Mouse (Mus musculus) urinary bladder, adult 18-20 months (tissue): ENCODE data around the gene Isy1.

ENCODE experiments used
- DNase-seq, 2 experiments: peaks; one replicate each; pipeline ENCODE4 v3.0.0; 2022; ENCODE audit warnings: low spot score in 2 of 2, mixed read lengths in 2 of 2

Gene Isy1

GRCm38 (mm10) chr6:87850155-87850899 is 11.7 kb upstream of the Isy1 start:
- peak in 1 of 2 experiments; percentile 16 for DNase-seq

- no peak for DNase-seq
Measured at GRCm38 (mm10) chr6:87849780-87850154, 11.2 kb upstream of the Isy1 start.

DNA sequence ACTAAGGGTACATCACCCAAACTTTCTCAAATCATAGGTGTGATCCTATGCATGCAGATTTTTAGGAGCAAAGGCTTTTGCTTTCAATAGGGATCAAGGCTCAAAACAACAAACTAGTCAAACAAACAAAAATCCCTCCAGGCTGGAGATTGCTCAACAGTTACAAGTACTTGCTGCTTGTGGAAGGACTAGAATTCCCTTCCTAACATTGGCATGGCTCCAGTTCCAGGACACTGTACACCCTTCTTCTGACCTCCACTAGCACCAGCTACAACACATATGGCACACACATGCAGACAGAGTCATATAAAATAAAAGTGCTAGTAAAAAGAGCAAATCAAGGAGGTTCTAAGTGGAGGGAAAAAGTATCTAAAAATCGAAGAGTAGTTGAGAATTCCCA is 8.2 kb upstream of the Isy1 start:
- DNase-seq: no peak

DNA sequence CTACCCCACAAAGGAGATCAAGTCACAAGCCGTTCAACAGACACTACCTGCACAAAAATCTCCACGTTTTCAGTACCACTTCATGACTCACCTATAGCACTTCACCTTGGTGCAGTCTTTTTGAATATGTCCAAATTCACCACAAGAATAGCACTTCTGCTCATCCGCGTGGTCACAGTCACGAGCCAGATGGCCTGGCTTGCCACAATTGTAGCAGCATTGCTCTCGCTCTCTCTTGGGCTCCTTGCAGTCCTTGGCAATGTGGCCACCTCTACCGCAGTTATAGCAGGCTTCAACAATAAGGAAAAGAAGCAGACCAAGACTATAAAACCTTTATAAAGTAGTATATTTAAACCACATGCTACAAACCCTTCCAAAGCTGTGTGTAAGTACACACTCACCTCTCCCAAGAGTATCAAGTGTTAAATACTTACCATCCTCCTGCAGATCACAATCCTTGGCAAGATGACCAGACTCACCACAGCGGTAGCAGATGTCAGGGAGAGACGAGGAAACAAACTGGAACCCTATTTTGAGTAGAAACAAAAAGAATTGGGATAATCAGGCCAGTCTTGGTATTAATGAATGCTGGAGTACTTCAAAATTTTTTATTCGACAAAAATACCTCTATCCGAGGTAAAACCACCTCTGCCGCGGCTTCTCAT is 6.6 kb upstream of the Isy1 start:
- no peak for DNase-seq

- no peak for DNase-seq
Measured at GRCm38 (mm10) chr6:87842254-87842653, 3.7 kb upstream of the Isy1 start.

DNA sequence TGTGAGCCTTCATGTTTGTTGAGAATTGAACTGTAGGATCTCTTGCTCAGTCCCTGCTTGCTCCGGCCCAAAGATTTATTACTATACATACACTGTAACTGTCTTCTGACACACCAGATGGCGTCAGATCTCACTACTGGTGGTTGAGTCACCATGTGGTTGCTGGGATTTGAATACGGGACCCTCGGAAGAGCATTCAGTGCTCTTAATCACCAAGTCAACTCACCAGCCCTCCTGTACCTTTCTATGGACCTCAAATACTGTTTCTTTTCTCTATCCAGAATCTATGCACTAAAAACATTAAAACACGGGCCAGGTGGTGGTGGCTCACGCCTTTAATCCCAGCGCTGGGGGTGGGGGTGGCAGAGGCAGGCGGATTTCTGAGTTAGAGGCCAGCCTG is 3.0 kb upstream of the Isy1 start:
- no peak for DNase-seq

- DNase-seq: no peak
Measured at GRCm38 (mm10) chr6:87839797-87840341, 1.3 kb upstream of the Isy1 start.

DNA sequence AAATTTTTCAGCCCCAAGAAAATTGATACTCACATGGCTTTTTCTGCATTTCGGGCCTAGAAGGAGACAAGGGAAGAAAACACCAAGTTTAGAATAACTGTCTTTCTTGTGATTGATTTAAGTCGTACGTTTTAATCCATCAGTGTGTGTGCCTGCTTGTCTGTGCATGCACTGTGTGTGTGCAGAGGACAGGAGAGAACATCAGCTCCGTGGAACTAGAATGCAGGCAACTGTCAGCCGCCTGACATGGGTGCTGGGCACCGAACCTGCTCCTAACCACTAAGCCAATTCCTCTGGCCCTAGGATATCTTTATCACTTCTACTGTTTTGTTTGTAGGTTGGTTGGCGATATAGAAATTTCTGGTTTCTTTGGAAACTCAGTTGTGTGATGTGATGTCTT is 2.9 kb downstream of the Isy1 start, which contains the start of gene Gm45140:
Gm45140 (minus strand) TSS at position 101 of the 400 bp plus-strand sequence.
- DNase-seq: no peak

- DNase-seq: no peak
Measured at GRCm38 (mm10) chr6:87820366-87820765, 18.2 kb downstream of the Isy1 start.

GRCm38 (mm10) chr6:87814486-87814885 is 24.1 kb downstream of the Isy1 start:
- DNase-seq: no peak

GRCm38 (mm10) chr6:87812656-87813055 is 25.9 kb downstream of the Isy1 start:
- DNase-seq: no peak

- peak; percentile 91 to 92 for DNase-seq
Measured at GRCm38 (mm10) chr6:87811675-87812338, 26.8 kb downstream of the Isy1 start, which contains the start of gene Rab43. Gene Rab43, minus strand, starts transcription at chr6:87812164.

DNA sequence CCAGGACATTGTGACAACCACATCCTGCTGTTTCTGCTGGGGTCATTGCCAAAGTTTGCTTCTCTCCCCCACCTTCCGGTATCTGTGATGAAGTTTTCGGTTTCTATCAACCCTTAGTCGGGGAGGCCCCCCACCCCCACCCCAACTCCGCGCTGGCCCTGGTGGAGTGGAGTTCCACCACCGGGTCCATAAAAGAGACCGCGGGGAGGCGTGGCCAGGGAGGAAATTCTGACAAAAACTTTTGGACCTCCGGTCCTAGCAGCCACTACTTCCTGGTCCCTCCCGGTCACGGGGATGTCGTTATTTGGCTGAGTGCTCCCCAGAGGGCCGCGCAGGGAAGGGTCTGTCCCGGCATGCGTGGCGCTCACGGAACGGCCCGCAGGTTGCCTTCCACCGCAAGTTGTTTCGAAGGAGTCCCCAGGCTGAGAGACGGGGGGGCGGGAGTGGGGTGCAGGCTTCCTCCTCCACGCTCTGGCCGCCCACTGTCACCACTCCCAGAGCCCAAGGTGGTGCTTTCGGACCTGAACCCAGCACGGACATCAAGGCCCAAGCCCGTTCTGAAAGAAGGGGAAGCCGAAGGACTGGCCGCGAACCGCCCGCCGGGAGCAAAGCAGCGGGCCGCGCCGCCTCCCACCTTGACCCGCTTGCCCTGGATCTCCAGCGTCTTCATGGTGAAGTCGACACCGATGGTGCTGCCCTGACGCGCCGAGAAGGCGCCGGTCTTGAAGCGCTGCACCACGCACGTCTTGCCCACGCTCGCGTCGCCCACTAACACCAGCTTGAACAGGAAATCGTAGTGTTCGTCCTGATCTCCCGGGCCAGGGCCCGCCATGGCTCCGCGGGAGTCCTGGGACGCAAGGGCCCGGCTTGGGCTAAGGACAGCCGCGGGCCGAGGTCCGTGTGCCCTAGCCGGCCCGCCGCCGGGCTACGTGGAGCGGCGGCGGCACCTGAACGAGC is 27.6 kb downstream of the Isy1 start:
- peak; percentile 49 to 68 for DNase-seq

DNA sequence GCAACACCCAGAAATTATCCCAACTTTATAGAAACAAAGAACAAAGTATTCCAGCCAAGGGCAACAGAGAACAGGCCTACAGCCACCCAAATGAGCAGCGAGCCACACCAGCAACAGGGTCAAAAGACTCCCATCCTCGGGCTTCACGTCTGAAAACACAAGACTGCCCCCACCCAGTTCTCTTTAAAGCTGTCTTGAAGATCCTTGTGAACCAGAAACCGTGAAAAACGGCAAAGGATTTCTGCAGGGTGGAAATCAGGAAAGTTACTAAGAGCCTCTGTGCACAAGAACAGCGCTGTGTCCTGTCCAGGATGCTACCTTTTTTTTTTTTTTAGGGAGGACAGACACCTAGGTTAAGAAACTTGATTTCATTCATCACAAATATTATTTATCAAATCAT is 28.3 kb downstream of the Isy1 start:
- DNase-seq: no peak

GRCm38 (mm10) chr6:87809651-87810161 is 28.9 kb downstream of the Isy1 start:
- peak in 1 of 2 experiments; percentile 28 for DNase-seq

- no peak for DNase-seq
Measured at GRCm38 (mm10) chr6:87809144-87809543, 29.5 kb downstream of the Isy1 start.

- no peak for DNase-seq
Measured at GRCm38 (mm10) chr6:87808521-87808920, 30.1 kb downstream of the Isy1 start.

DNA sequence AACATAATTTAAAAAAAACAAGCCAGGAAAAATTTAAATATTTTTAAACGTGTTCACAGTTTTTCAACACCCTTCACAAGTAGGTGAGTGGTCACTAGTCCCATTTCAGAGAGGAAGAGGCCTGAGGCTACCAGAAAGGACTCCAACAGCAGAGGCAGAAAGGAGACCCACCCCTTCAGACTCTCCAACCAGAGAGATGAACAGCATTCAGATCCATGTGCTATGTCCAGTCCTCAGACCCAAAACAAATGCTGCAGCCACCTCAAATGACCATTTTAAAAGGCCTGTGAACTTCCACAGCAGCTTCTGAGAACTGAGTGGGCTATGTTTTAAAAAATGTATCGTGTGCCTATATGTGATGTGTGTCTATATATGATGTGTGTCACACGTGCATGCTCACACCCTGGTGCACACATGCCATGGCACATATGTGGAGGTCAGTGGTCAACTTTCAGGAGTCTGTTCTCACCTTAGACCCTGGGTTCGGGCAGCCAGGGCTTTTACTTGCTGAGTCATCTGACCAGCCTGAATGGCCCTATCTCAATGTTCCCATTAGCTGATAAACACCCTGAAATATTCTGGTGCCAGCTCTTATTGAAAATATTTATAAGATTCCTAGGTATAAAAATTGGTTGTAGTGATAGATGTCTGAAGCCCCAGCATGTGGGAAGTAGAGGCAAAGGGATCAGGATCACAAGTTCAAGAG is 30.7 kb downstream of the Isy1 start:
- no peak for DNase-seq

DNA sequence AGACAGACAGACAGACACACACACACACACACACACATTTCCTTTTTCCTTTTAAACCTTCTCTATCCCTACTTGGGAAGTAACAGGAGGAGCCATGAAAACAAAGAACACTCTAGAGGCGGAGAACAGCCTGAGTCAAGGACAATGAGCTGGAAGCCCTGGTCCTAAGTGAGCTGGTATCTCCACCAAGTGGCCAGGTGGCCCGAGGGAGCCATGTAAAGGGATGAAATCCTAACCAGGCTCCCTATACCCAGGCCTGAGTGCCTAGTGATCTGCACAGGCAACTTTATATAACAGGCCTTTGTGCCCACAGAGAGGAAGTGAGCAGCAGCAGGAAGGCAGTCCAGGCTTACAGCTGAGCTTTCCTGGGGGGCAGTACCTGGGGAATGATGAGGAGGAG is 31.7 kb downstream of the Isy1 start:
- DNase-seq: no peak

- DNase-seq: no peak
Measured at GRCm38 (mm10) chr6:87806028-87806427, 32.6 kb downstream of the Isy1 start.
